Mouse (Mus musculus) midbrain, embryonic 16.5 days (tissue): ENCODE measurements around the gene Gm20715. TPM values are rescaled to one million over a fixed set of nuclear protein-coding genes. Genes with fewer than 3 reads are reported as not detected.
"Not testable (repeated sequence)": the region's sequence is repeated elsewhere in the genome, so short reads cannot be mapped to it uniquely, and the experiment has no call there.

ENCODE experiments used
- ATAC-seq: fragments of 200-750 bp; cut with Nextera tagmentation; 2 replicates; pipeline ENCODE4 v1.8.0; 2017; ENCODE audit warnings: moderate TSS enrichment
- H3K27ac ChIP-seq: fragments of 300-500 bp; sonication (generic); 2 replicates; pipeline ENCODE4 v1.5.1; 2014; ENCODE audit warnings: mild to moderate bottlenecking, low read length, mixed read lengths
- H3K27me3 ChIP-seq: fragments of 300-500 bp; sonication (generic); 2 replicates; pipeline ENCODE4 v1.6.1; 2014; ENCODE audit warnings: low read depth, low read length, mixed read lengths; ENCODE audit not compliant: control insufficient read depth, insufficient read depth
- H3K36me3 ChIP-seq: fragments of 300-500 bp; sonication (generic); 2 replicates; pipeline ENCODE4 v1.6.1; 2014; ENCODE audit warnings: mild to moderate bottlenecking, low read length, moderate library complexity, mixed read lengths; ENCODE audit not compliant: control insufficient read depth, insufficient read depth
- H3K4me1 ChIP-seq: fragments of 300-500 bp; sonication (generic); 2 replicates; pipeline ENCODE4 v1.6.1; 2014; ENCODE audit warnings: mild to moderate bottlenecking, low read length, mixed read lengths; ENCODE audit not compliant: control insufficient read depth, insufficient read depth
- H3K4me2 ChIP-seq: fragments of 300-500 bp; sonication (generic); 2 replicates; pipeline ENCODE4 v1.6.1; 2014; ENCODE audit warnings: mild to moderate bottlenecking, low read length, mixed read lengths
- H3K4me3 ChIP-seq: fragments of 300-500 bp; sonication (generic); 2 replicates; pipeline ENCODE4 v1.5.1; 2014; ENCODE audit warnings: low read depth, mild to moderate bottlenecking, low read length, moderate library complexity, mixed read lengths
- H3K9ac ChIP-seq: fragments of 300-500 bp; sonication (generic); 2 replicates; pipeline ENCODE4 v1.6.1; 2014; ENCODE audit warnings: low read depth, low read length, mixed read lengths
- H3K9me3 ChIP-seq: fragments of 300-500 bp; sonication (generic); replicated peaks from 2 replicates; pipeline ENCODE4 v1.6.1; 2014; ENCODE audit warnings: mild to moderate bottlenecking, low read length, mixed read lengths; ENCODE audit not compliant: control insufficient read depth, poor library complexity, severe bottlenecking
- WGBS: fragments of 180-500 bp; shearing (Covaris S2); extraction: QIAGEN DNeasy Blood & Tissue Kit; methylation state at CpG from one replicate; pipeline ENCODE4 v1.1.7; 2014; 5-methylcytosine and 5-hydroxymethylcytosine counted together
- polyA plus RNA-seq: library from polyadenylated mRNA; unstranded; fragments of >200 nt; fragmentation: Nextera tagmentation; extraction: Ambion mirVana; gene quantifications from 2 replicates; pipeline ENCODE4 v1.2.1, GENCODE M21; 2015

Gene Gm20715
- polyA plus RNA-seq, 1 experiment from 2014 or later, result 0.05 TPM

GRCm38 (mm10) chr7:6456399-6456798 is 46.3 kb downstream of the Gm20715 start:
- Histone ChIP-seq H3K9ac (no peak overlapping the region), H3K4me3 (no peak overlapping the region), H3K27ac (no peak overlapping the region), H3K27me3 (no peaks in the 10 kb centered on the region), H3K36me3 (no peaks in the 10 kb centered on the region), H3K9me3 (0 out of 2 replicates have a peak, but pooled peaks cover 2% of the 10 kb centered on the region), H3K4me2 (no peak overlapping the region), H3K4me1 (no peaks in the 10 kb centered on the region)
- WGBS, result 50% methylated on average over 3 of the region's 3 CpGs
- no peak for ATAC-seq

GRCm38 (mm10) chr7:6466951-6467350 is 56.9 kb downstream of the Gm20715 start, which contains the start of gene Olfr1346:
Gene Olfr1346 (plus strand): TSS chr7:6467101.
- H3K4me1 ChIP-seq, result no peaks in the 10 kb centered on the region
- ATAC-seq, result no peak
- H3K4me3 ChIP-seq, result no peak within 1 kb of the TSS
- no peak within 1 kb of the TSS for H3K27ac ChIP-seq
- no peaks in the 10 kb centered on the region for H3K27me3 ChIP-seq
- H3K36me3 ChIP-seq, result no peaks in the 10 kb centered on the region
- no peaks in the 10 kb centered on the region for H3K9me3 ChIP-seq
- no peak within 1 kb of the TSS for H3K9ac ChIP-seq
- H3K4me2 ChIP-seq, result no peak within 1 kb of the TSS

- WGBS, result 83% methylated on average over 2 of the region's 2 CpGs
- H3K9ac ChIP-seq, H3K4me1 ChIP-seq, ATAC-seq, H3K27ac ChIP-seq, H3K27me3 ChIP-seq, H3K4me2 ChIP-seq, H3K4me3 ChIP-seq, H3K9me3 ChIP-seq, H3K36me3 ChIP-seq: not testable (repeated sequence)
Measured at GRCm38 (mm10) chr7:6477633-6478032, 67.6 kb downstream of the Gm20715 start.

- 32% methylated on average over 2 of the region's 2 CpGs for WGBS
- Histone ChIP-seq H3K36me3 (no peaks in the 10 kb centered on the region), H3K4me2 (no peak within 1 kb of the TSS), H3K4me1 (no peaks in the 10 kb centered on the region), H3K9me3 (no peaks in the 10 kb centered on the region), H3K27me3 (no peaks in the 10 kb centered on the region), H3K4me3 (no peak within 1 kb of the TSS), H3K9ac (no peak within 1 kb of the TSS), H3K27ac (no peak within 1 kb of the TSS)
- ATAC-seq, result no peak
Measured at GRCm38 (mm10) chr7:6486841-6487240, 76.8 kb downstream of the Gm20715 start, which contains the start of gene Olfr5. Gene Olfr5 (minus strand): TSS chr7:6486941.

Other genes starting within 250 kb of the Gm20715 start
- gene Zfp444, start 238.1 kb upstream of the Gm20715 start, polyA plus RNA-seq, result 94.9 and 95.7 TPM in 2 replicates
- gene Galp, start 213.2 kb upstream of the Gm20715 start, polyA plus RNA-seq, result not detected in 2 replicates
- gene Zscan5b, start 188.0 kb upstream of the Gm20715 start, polyA plus RNA-seq, result not detected in 2 replicates
- gene Epp13, start 157.6 kb upstream of the Gm20715 start, polyA plus RNA-seq, result not detected in 2 replicates
- 14.9 and 17.7 TPM in 2 replicates for gene Zfp667, start 123.7 kb upstream of the Gm20715 start, polyA plus RNA-seq
- 16.9 and 17.4 TPM in 2 replicates for gene Zfp583, start 79.0 kb upstream of the Gm20715 start, polyA plus RNA-seq
- gene Gm3854, start 66.5 kb upstream of the Gm20715 start, polyA plus RNA-seq, result 8.6 TPM in 2 replicates
- gene Zfp78, start 47.0 kb upstream of the Gm20715 start, polyA plus RNA-seq, result 7.3 and 7.9 TPM in 2 replicates
- 13.1 and 17.2 TPM in 2 replicates for gene Zfp28, start 27.0 kb upstream of the Gm20715 start, polyA plus RNA-seq
- 5.8 and 7.7 TPM in 2 replicates for gene Smim17, start 11.6 kb upstream of the Gm20715 start, polyA plus RNA-seq
- 0.33 and 0.42 TPM in 2 replicates for gene Olfr1344, start 28.4 kb downstream of the Gm20715 start, polyA plus RNA-seq
- not detected in 2 replicates for gene Olfr1336, start 45.9 kb downstream of the Gm20715 start, polyA plus RNA-seq
- not detected in 2 replicates for gene Olfr1346, start 56.8 kb downstream of the Gm20715 start, polyA plus RNA-seq
- not detected in 2 replicates for gene Olfr5, start 76.7 kb downstream of the Gm20715 start, polyA plus RNA-seq
- not detected in 2 replicates for gene Olfr1347, start 89.5 kb downstream of the Gm20715 start, polyA plus RNA-seq
- gene Olfr1348, start 98.5 kb downstream of the Gm20715 start, polyA plus RNA-seq, result not detected in 2 replicates
- gene Olfr1349, start 112.7 kb downstream of the Gm20715 start, polyA plus RNA-seq, result not detected in 2 replicates
- gene Olfr1350, start 154.6 kb downstream of the Gm20715 start, polyA plus RNA-seq, result not detected in 2 replicates